In the genomic region with DNA sequence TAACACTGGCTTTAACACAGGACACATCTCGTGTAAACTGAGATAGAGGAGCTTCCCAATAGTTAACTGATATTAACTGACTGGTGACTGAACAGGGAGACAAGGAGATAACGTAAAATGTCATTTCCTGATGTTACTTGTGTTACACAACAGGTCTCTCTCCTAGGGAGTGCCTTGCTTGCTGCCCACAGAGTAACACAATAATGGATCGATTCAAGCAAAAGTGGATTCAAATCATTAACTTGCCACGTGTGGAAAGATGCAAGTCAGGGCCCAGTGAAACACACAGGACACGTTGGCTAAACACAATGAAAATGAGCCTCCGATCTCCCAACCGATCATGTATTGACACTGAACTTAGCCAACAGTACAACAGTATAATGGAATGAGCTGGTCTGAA, we compare ENCODE assay signal across 19 mouse cellular contexts.
"Had no signal": no experiment of that assay in that cellular context is flagged by ENCODE, and none has a peak within 500 bp of the region (broad histone marks: within the 10 kb centered on the region; RNA-seq: fewer than 3 reads in every experiment).

No protein-coding gene starts in this region.

- H3K9me3 ChIP-seq: liver, embryonic 15.5 days; midbrain, embryonic 10.5 days; midbrain, embryonic 13.5 days; midbrain, embryonic 15.5 days; neural tube, embryonic 12.5 days; neural tube, embryonic 15.5 days had no signal

- DNase-seq: lung, adult 18-20 months; lung, embryonic 14.5 days; lung, postnatal 10 days; lung, postnatal 4 days; retina, postnatal 1 day; right cerebral cortex, adult 18-20 months; right cerebral cortex, postnatal 25 days; right cerebral cortex, postnatal 4 days; spleen, adult 18-20 months; thymus, adult 18-20 months; thymus, postnatal 14 days; thymus, postnatal 36 days had no signal

- H3K4me1 ChIP-seq: liver, embryonic 15.5 days; midbrain, embryonic 10.5 days; midbrain, embryonic 15.5 days had no signal

- H3K4me3 ChIP-seq: liver, embryonic 15.5 days; midbrain, embryonic 10.5 days; midbrain, embryonic 13.5 days; midbrain, embryonic 15.5 days; myocyte; neural tube, embryonic 12.5 days; neural tube, embryonic 15.5 days had no signal

- H3K27ac ChIP-seq: liver, embryonic 15.5 days; midbrain, embryonic 10.5 days; neural tube, embryonic 12.5 days had no signal

- H3K4me2 ChIP-seq: liver, embryonic 15.5 days; lung, embryonic 14.5 days; midbrain, embryonic 13.5 days; midbrain, embryonic 15.5 days; neural tube, embryonic 12.5 days; neural tube, embryonic 15.5 days had no signal

- H3K9ac ChIP-seq: liver, embryonic 15.5 days; lung, embryonic 14.5 days; midbrain, embryonic 13.5 days; midbrain, embryonic 15.5 days; neural tube, embryonic 12.5 days; neural tube, embryonic 15.5 days had no signal

- H3K36me3 ChIP-seq: liver, embryonic 15.5 days; midbrain, embryonic 10.5 days; midbrain, embryonic 13.5 days; midbrain, embryonic 15.5 days; neural tube, embryonic 12.5 days; neural tube, embryonic 15.5 days had no signal

- ATAC-seq: midbrain, embryonic 15.5 days had no signal

- H3K27me3 ChIP-seq: liver, embryonic 15.5 days; midbrain, embryonic 13.5 days; midbrain, embryonic 15.5 days; neural tube, embryonic 12.5 days; neural tube, embryonic 15.5 days had no signal
